Mouse (Mus musculus): Measurements from ENCODE around the gene Spp1. TPM values are rescaled to one million over a fixed set of nuclear protein-coding genes. Genes with fewer than 3 reads are reported as not detected.
"Not testable (repeated sequence)": the region's sequence is repeated elsewhere in the genome, so short reads cannot be mapped to it uniquely, and the experiment has no call there.

Gene Spp1
- polyA plus RNA-seq, 1 experiment from 2014 or later: 2.0 TPM

DNA sequence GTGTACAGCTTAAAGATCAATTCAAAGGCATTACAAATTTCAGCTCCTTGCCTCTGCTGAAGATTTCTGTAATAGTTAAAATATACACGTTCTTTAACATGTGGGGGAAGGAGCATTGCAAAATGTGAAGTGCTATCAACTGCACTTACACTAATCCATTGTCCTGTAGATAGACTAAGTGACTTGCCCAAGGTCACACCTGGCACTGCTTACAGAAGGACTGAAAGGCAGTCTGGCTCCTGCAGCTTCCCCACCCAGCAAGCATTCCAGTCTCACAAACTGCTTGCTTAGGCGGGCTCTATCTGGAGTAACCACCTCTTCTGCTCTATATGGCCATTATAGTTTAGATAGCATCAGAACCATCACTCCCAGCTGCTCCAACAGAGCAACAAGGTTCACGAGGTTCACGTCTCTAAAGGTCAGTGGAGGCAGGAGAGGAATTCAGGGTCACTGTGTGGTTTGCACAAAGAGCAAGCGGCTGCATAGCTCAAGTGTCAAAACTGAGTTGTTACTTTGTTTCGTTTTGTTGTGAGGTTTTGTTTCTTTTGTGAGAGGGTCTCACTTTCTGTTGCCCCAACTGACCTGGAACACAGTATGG, 851 bp upstream of the Spp1 start:
- Histone ChIP-seq H3K9ac (no peak overlapping the region), H3K4me3 (no peak overlapping the region), H3K4me2 (no peak overlapping the region), H3K36me3 (no peaks in the 10 kb centered on the region), H3K27me3 (replicated peaks) (no peaks in the 10 kb centered on the region), H3K9me3 (replicated peaks) (no peaks in the 10 kb centered on the region), H3K4me1 (replicated peaks) (peaks cover 6% of the 10 kb centered on the region; the same call in 1 of the 2 replicates), H3K27ac (ENCODE audit: poor library complexity, severe bottlenecking) (no peak overlapping the region)
- ATAC-seq (ENCODE audit: insufficient number of reproducible peaks, low FRiP score): no peak
- WGBS: 51% methylated on average over 6 of the region's 6 CpGs

GRCm38 (mm10) chr5:104436406-104437076, 1.6 kb downstream of the Spp1 start:
- Histone ChIP-seq H3K9me3 (replicated peaks) (no peaks in the 10 kb centered on the region), H3K4me3 (no peak overlapping the region), H3K27ac (ENCODE audit: poor library complexity, severe bottlenecking) (no peak overlapping the region), H3K4me2 (no peak overlapping the region), H3K27me3 (replicated peaks) (no peaks in the 10 kb centered on the region), H3K36me3 (no peaks in the 10 kb centered on the region), H3K4me1 (replicated peaks) (peaks cover 6% of the 10 kb centered on the region; the same call in 1 of the 2 replicates), H3K9ac (no peak overlapping the region)
- no peak for ATAC-seq (ENCODE audit: insufficient number of reproducible peaks, low FRiP score)
- WGBS: 79% methylated on average over 7 of the region's 7 CpGs

DNA sequence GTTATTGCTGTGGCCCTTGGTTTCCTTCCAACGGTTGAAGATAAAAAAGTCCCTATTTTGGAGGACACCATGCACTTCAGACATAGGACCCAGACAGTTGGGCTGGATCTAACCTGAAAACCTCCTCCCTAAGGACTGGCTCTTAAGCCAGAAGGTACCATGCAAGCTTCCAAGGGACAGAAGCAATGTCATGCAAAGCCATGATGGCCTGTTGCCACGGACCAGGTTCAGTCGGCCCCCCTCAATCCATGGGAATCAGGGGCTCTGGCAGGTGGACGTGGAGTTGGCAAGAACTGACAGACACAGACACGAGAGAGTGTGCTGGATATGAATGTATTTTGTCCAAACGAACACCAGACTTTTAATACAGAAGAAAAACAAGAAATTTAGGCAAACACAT, 7.5 kb downstream of the Spp1 start:
- no peaks in the 10 kb centered on the region for H3K27me3 ChIP-seq (replicated peaks)
- H3K36me3 ChIP-seq: no peaks in the 10 kb centered on the region
- no peak overlapping the region for H3K9ac ChIP-seq
- H3K4me3 ChIP-seq: no peak overlapping the region
- H3K27ac ChIP-seq (ENCODE audit: poor library complexity, severe bottlenecking): no peak overlapping the region
- WGBS: 68% methylated on average over 6 of the region's 6 CpGs
- no peak overlapping the region for H3K4me2 ChIP-seq
- 0 out of 2 replicates have a peak, but pooled peaks cover 2% of the 10 kb centered on the region for H3K4me1 ChIP-seq (replicated peaks)
- H3K9me3 ChIP-seq (replicated peaks): no peaks in the 10 kb centered on the region
- no peak for ATAC-seq (ENCODE audit: insufficient number of reproducible peaks, low FRiP score)

DNA sequence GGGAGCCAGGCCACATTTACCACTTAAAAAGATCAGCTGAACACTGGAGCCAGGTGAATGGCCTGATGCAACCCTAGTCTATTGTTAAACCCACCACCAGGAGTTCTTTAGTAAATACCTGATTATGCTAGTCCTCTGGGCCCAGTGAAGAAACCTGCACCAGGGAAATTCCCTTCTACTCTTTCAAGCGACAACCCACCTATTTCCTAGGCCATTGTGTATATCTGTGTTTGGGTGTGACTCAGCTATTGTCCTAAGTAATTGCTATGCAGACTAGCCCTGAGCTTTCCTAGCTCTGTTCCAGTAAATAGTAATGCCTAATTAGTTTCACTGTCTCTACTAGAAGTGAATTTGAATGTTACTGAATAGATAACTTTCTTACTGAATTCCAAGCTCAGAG, 7.9 kb downstream of the Spp1 start:
- Histone ChIP-seq H3K4me2 (no peak overlapping the region), H3K36me3 (no peaks in the 10 kb centered on the region), H3K27ac (ENCODE audit: poor library complexity, severe bottlenecking) (no peak overlapping the region), H3K9me3 (replicated peaks) (no peaks in the 10 kb centered on the region), H3K4me3 (no peak overlapping the region), H3K27me3 (replicated peaks) (no peaks in the 10 kb centered on the region), H3K9ac (no peak overlapping the region), H3K4me1 (replicated peaks) (0 out of 2 replicates have a peak, but pooled peaks cover 2% of the 10 kb centered on the region)
- 69% methylated on average over 1 of the region's 1 CpGs for WGBS
- ATAC-seq (ENCODE audit: insufficient number of reproducible peaks, low FRiP score): no peak

- H3K27me3 ChIP-seq (replicated peaks): no peaks in the 10 kb centered on the region
- H3K4me1 ChIP-seq (replicated peaks): 0 out of 2 replicates have a peak, but pooled peaks cover 2% of the 10 kb centered on the region
- no peak overlapping the region for H3K4me3 ChIP-seq
- no peaks in the 10 kb centered on the region for H3K36me3 ChIP-seq
- H3K9me3 ChIP-seq (replicated peaks): no peaks in the 10 kb centered on the region
- no peak overlapping the region for H3K9ac ChIP-seq
- no peak overlapping the region for H3K4me2 ChIP-seq
- H3K27ac ChIP-seq (ENCODE audit: poor library complexity, severe bottlenecking): no peak overlapping the region
- WGBS: 10% methylated on average over 3 of the region's 3 CpGs
- ATAC-seq (ENCODE audit: insufficient number of reproducible peaks, low FRiP score): no peak
Measured at GRCm38 (mm10) chr5:104446156-104446555, 11.2 kb downstream of the Spp1 start.

DNA sequence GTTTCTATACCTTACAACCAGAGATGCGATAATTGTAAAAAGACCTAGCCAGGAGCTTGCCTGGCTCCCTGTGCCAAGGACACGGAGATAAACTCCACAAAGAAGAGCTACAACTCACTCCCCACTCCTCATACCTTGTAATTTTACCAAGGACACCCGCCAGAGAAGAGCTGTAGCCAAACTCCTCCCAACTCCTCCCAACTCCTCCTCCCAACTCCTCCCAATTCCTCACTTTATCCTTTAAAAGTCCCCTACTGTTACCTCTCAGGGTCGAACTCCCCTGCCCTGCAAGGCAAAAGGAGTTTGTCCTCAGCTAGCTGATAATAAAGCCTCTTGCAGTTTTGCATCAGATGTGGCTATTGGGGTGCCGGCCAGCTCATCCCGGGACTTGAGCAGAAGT, 13.4 kb downstream of the Spp1 start:
- not testable (repeated sequence) for H3K27me3 ChIP-seq (replicated peaks); H3K36me3 ChIP-seq; H3K4me1 ChIP-seq (replicated peaks); H3K4me2 ChIP-seq; ATAC-seq (ENCODE audit: insufficient number of reproducible peaks, low FRiP score); H3K9me3 ChIP-seq (replicated peaks); H3K27ac ChIP-seq (ENCODE audit: poor library complexity, severe bottlenecking); H3K9ac ChIP-seq; H3K4me3 ChIP-seq
- WGBS: 13% methylated on average over 6 of the region's 6 CpGs

GRCm38 (mm10) chr5:104449491-104449890, 14.6 kb downstream of the Spp1 start:
- Histone ChIP-seq H3K27ac (ENCODE audit: poor library complexity, severe bottlenecking) (no peak overlapping the region), H3K4me1 (replicated peaks) (0 out of 2 replicates have a peak, but pooled peaks cover 2% of the 10 kb centered on the region), H3K4me3 (no peak overlapping the region), H3K9ac (no peak overlapping the region), H3K36me3 (no peaks in the 10 kb centered on the region), H3K9me3 (replicated peaks) (no peaks in the 10 kb centered on the region), H3K27me3 (replicated peaks) (no peaks in the 10 kb centered on the region), H3K4me2 (no peak overlapping the region)
- WGBS: 46% methylated on average over 3 of the region's 3 CpGs
- no peak for ATAC-seq (ENCODE audit: insufficient number of reproducible peaks, low FRiP score)

GRCm38 (mm10) chr5:104453075-104453474, 18.2 kb downstream of the Spp1 start:
- no peaks in the 10 kb centered on the region for H3K27me3 ChIP-seq (replicated peaks)
- 56% methylated on average over 1 of the region's 1 CpGs for WGBS
- H3K9me3 ChIP-seq (replicated peaks): no peaks in the 10 kb centered on the region
- no peak for ATAC-seq (ENCODE audit: insufficient number of reproducible peaks, low FRiP score)
- no peak overlapping the region for H3K4me2 ChIP-seq
- no peak overlapping the region for H3K27ac ChIP-seq (ENCODE audit: poor library complexity, severe bottlenecking)
- no peaks in the 10 kb centered on the region for H3K36me3 ChIP-seq
- no peaks in the 10 kb centered on the region for H3K4me1 ChIP-seq (replicated peaks)
- no peak overlapping the region for H3K4me3 ChIP-seq
- H3K9ac ChIP-seq: no peak overlapping the region

- no peak for ATAC-seq (ENCODE audit: insufficient number of reproducible peaks, low FRiP score)
- 88% methylated on average over 6 of the region's 6 CpGs for WGBS
- no peak overlapping the region for H3K27ac ChIP-seq (ENCODE audit: poor library complexity, severe bottlenecking)
- no peak overlapping the region for H3K4me3 ChIP-seq
- H3K27me3 ChIP-seq (replicated peaks): no peaks in the 10 kb centered on the region
- peaks cover 6% of the 10 kb centered on the region; the same call in 1 of the 2 replicates for H3K4me1 ChIP-seq (replicated peaks)
- H3K9me3 ChIP-seq (replicated peaks): no peaks in the 10 kb centered on the region
- H3K4me2 ChIP-seq: no peak overlapping the region
- H3K9ac ChIP-seq: no peak overlapping the region
- H3K36me3 ChIP-seq: no peaks in the 10 kb centered on the region
Measured at GRCm38 (mm10) chr5:104454564-104454963, 19.6 kb downstream of the Spp1 start.

DNA sequence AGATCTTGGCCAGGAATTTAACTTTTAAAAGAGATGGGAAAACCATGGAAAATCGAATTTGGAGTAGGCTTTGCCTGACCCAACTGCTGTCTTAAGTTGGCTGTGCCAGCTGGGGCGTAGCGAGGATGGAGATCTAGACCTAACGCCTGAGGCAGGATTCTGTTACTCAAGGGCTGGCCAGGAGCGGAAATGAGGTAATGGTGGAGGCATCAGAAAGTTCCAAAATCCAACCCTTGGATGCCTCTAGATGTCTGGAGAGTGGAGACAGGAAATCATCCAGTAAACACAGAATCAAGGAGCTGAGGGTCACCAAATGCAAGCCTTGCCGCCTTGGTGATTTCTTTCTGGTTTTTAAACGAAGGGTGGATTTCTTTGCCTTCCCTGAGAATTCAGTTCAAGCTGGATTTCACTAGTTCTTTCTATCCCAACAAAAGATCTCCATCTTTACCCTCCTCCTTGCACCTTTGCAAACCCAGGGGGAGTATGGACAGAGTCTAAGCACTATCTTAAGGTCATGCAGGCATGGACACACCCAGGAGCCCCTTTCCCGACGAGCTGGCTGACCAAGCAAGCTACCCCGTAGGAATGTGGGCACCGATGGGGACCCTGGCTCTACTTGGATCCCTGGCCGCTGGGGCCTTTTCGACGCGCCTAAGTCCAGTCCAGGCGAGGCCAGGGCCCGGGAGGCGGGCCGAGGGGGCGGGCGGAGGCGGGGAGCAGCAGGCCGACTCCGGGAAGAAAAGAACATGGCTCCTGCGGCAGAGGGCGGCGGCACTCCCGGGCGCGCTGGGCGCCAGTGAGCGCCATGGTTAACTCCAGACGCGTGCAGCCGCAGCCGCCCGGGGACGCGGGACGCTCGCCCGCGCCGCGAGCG, 24.2 kb downstream of the Spp1 start, which contains the start of gene Pkd2:
TSS of gene Pkd2 (plus strand) at position 619 of the 874 bp plus-strand sequence.
- H3K9me3 ChIP-seq (replicated peaks): no peaks in the 10 kb centered on the region
- WGBS: 10% methylated on average over 46 of the region's 46 CpGs
- peaks cover 9% of the 10 kb centered on the region; the same call in 1 of the 2 replicates for H3K36me3 ChIP-seq
- H3K4me3 ChIP-seq: peak within 1 kb of the TSS; percentile 89
- H3K9ac ChIP-seq: peak within 1 kb of the TSS; percentile 97
- peak within 1 kb of the TSS; percentile 88 for H3K4me2 ChIP-seq
- peak within 1 kb of the TSS; percentile 91 for H3K27ac ChIP-seq (ENCODE audit: poor library complexity, severe bottlenecking)
- ATAC-seq (ENCODE audit: insufficient number of reproducible peaks, low FRiP score): peak; percentile 91
- H3K27me3 ChIP-seq (replicated peaks): no peaks in the 10 kb centered on the region
- H3K4me1 ChIP-seq (replicated peaks): peaks cover 13% of the 10 kb centered on the region

Data from heart, embryonic 12.5 days (tissue).